Mouse (Mus musculus) lung, postnatal 0 days (tissue): ENCODE measurements at regions not wholly inside any gene's neighbourhood (a gene's known extent, or its start where the extent isn't known, plus 50 kb on each side); places are given as distances from the start of the nearest gene placed in this dataset.

Source experiments
- CTCF ChIP-seq: IDR thresholded peaks from 2 replicates; pipeline ENCODE4 v1.5.1; 2016; ENCODE audit warnings: antibody characterized with exemption, mild to moderate bottlenecking
- EP300 ChIP-seq: IDR thresholded peaks from 2 replicates; pipeline ENCODE4 v1.6.1; 2016; ENCODE audit warnings: antibody characterized with exemption, mild to moderate bottlenecking, control low read depth

DNA sequence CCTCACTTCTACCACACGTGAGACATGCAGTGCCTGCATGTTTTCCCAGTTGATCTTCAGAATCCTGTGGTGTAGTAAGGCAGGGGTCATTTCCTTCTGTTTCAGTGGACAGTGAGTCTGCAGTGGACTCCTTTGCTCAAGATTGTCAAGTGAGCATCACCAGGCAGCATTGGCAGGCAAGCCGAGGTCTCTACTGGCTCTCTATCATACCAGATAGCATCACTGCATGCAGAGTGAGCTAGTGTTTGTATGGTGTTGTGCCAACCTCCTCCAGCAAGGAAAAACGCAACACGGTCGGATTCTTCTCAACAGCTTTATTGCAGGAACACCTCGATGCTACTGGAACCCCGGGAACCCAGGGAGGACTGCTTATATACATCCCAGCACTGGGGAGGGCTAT, 357.8 kb downstream of the Abcc12 start:
- TF ChIP-seq CTCF (no peak), EP300 (no peak)
